Mouse (Mus musculus) mature B cell (primary cell): ENCODE data around the gene Dpm1.

ENCODE experiments used
- in situ Hi-C: fragments of 300-500 bp; cut with MboI; formaldehyde crosslinking; loops from 2 replicates; pipeline ENCODE4 v1.14.3; 2019

Dpm1 gene

GRCm38 (mm10) chr2:168230026-168230728 is at the start of gene Dpm1, which contains the start of the genes Gm20716 and Mocs3:
Gene Dpm1 (minus strand): TSS chr2:168230591.
Gene Gm20716 (minus strand): TSS chr2:168230364.
Gene Mocs3 (plus strand): TSS chr2:168230622.
- in situ Hi-C loops = no loop called here

- in situ Hi-C loops = no loop called here
Observed at GRCm38 (mm10) chr2:168274374-168274935, 44.1 kb upstream of the Dpm1 start.

- in situ Hi-C loops = no loop called here
Observed at GRCm38 (mm10) chr2:168273387-168273786, 43.0 kb upstream of the Dpm1 start.

- in situ Hi-C loops = no loop called here
Observed at GRCm38 (mm10) chr2:168268033-168268432, 37.6 kb upstream of the Dpm1 start.

GRCm38 (mm10) chr2:168260900-168261299 is 30.5 kb upstream of the Dpm1 start:
- in situ Hi-C loops = no loop called here

GRCm38 (mm10) chr2:168260124-168260523 is 29.7 kb upstream of the Dpm1 start:
- in situ Hi-C loops = no loop called here

- in situ Hi-C loops = loop anchor here (10.0 kb wide), 2 partner anchors 176 to 366 kb away; no protein-coding TSS in a partner anchor
Observed at GRCm38 (mm10) chr2:168259046-168259445, 28.7 kb upstream of the Dpm1 start.

- in situ Hi-C loops = loop anchor here (10.0 kb wide), 2 partner anchors 178 to 368 kb away; no protein-coding TSS in a partner anchor
Observed at GRCm38 (mm10) chr2:168257188-168257587, 26.8 kb upstream of the Dpm1 start.

GRCm38 (mm10) chr2:168256506-168256905 is 26.1 kb upstream of the Dpm1 start:
- in situ Hi-C loops = loop anchor here (10.0 kb wide), 2 partner anchors 178 to 368 kb away; no protein-coding TSS in a partner anchor

- in situ Hi-C loops = loop anchor here (10.0 kb wide), 2 partner anchors 181 to 371 kb away; no protein-coding TSS in a partner anchor
Observed at GRCm38 (mm10) chr2:168253822-168254221, 23.4 kb upstream of the Dpm1 start.

GRCm38 (mm10) chr2:168252639-168253292 is 22.4 kb upstream of the Dpm1 start:
- in situ Hi-C loops = loop anchor here (10.0 kb wide), 2 partner anchors 182 to 372 kb away; no protein-coding TSS in a partner anchor

- in situ Hi-C loops = loop anchor here (10.0 kb wide), 2 partner anchors 185 to 375 kb away; no protein-coding TSS in a partner anchor
Observed at GRCm38 (mm10) chr2:168250270-168250669, 19.9 kb upstream of the Dpm1 start.

GRCm38 (mm10) chr2:168248856-168249245 is 18.5 kb upstream of the Dpm1 start:
- in situ Hi-C loops = no loop called here

GRCm38 (mm10) chr2:168248167-168248855 is 17.9 kb upstream of the Dpm1 start:
- in situ Hi-C loops = no loop called here

- in situ Hi-C loops = no loop called here
Observed at GRCm38 (mm10) chr2:168245571-168245970, 15.2 kb upstream of the Dpm1 start.

GRCm38 (mm10) chr2:168243278-168243677 is 12.9 kb upstream of the Dpm1 start:
- in situ Hi-C loops = no loop called here

GRCm38 (mm10) chr2:168242841-168243240 is 12.4 kb upstream of the Dpm1 start:
- in situ Hi-C loops = no loop called here

GRCm38 (mm10) chr2:168238335-168238734 is 7.9 kb upstream of the Dpm1 start:
- in situ Hi-C loops = no loop called here

GRCm38 (mm10) chr2:168233286-168233685 is 2.9 kb upstream of the Dpm1 start:
- in situ Hi-C loops = no loop called here

- in situ Hi-C loops = no loop called here
Observed at GRCm38 (mm10) chr2:168231471-168231829, 1.1 kb upstream of the Dpm1 start.

- in situ Hi-C loops = no loop called here
Observed at GRCm38 (mm10) chr2:168230773-168231470, 531 bp upstream of the Dpm1 start.
